Mouse (Mus musculus): ENCODE results near the gene Smarca2.

DNA sequence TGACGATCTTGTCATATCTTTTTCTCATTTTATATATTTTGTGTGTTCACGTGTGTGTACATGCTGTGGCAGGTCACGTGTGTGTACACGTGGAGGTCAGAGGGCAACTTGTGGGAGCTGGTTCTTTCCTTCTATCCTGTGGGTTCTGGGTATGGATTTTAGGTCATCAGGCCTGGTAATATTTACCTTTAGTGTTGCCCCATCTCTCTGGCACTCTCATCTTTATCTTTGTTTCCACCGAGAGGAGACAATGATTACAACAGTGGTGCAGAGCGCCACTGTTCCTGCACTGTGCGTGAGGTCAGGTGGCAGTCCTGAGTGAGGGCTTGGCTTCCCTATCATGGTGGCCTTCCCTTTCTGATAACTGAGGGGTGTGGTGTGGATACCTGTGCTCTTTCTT, 160.6 kb downstream of the Smarca2 start:
- TF ChIP-seq EP300 (IDR thresholded peaks at IDR 0.05; ENCODE audit: low read depth) (peak; percentile 39; the same call in 1 of the 2 replicates), CTCF (IDR thresholded peaks at IDR 0.05; ENCODE audit: low read depth) (no peak)
